Mouse (Mus musculus) spleen, adult 2 months (tissue): Measurements from ENCODE around the gene Tcirg1.

Experiments
- CTCF ChIP-seq: fragments of 200-500 bp; IDR thresholded peaks from 2 replicates; pipeline ENCODE4 v1.5.1; 2011; ENCODE audit warnings: mild to moderate bottlenecking, inconsistent platforms; ENCODE audit not compliant: insufficient read depth, insufficient read length, insufficient replicate concordance; ENCODE audit errors: extremely low read depth
- POLR2A ChIP-seq: fragments of 200-500 bp; IDR thresholded peaks from 2 replicates; pipeline ENCODE4 v1.6.1; 2011; ENCODE audit warnings: low read depth, low read length, inconsistent platforms

GRCm38 (mm10) chr19:3930262-3931057, 23.5 kb upstream of the Tcirg1 start:
- TF ChIP-seq POLR2A (peak; percentile 29; the same call in 1 of the 2 replicates), CTCF (no peak)
